Mouse (Mus musculus) intestine, embryonic 15.5 days (tissue): Measurements from ENCODE around the gene Snca. TPM values are rescaled to one million over a fixed set of nuclear protein-coding genes. Genes with fewer than 3 reads are reported as not detected.

Experiments used
- ATAC-seq: fragments of 200-750 bp; cut with Nextera tagmentation; 2 replicates; pipeline ENCODE4 v1.8.0; 2017; ENCODE audit warnings: moderate TSS enrichment, moderate library complexity
- H3K27ac ChIP-seq: fragments of 300-500 bp; sonication (generic); 2 replicates; pipeline ENCODE4 v1.5.1; 2015; ENCODE audit warnings: mild to moderate bottlenecking, inconsistent platforms
- H3K27me3 ChIP-seq: fragments of 300-500 bp; sonication (generic); replicated peaks from 2 replicates; pipeline ENCODE4 v1.6.1; 2015; ENCODE audit warnings: inconsistent platforms
- H3K36me3 ChIP-seq: fragments of 300-500 bp; sonication (generic); 2 replicates; pipeline ENCODE4 v1.6.1; 2015; ENCODE audit warnings: inconsistent platforms
- H3K4me1 ChIP-seq: fragments of 300-500 bp; sonication (generic); replicated peaks from 2 replicates; pipeline ENCODE4 v1.6.1; 2015; ENCODE audit warnings: inconsistent platforms
- H3K4me2 ChIP-seq: fragments of 300-500 bp; sonication (generic); replicated peaks from 2 replicates; pipeline ENCODE4 v1.6.1; 2015; ENCODE audit warnings: mild to moderate bottlenecking, inconsistent platforms
- H3K4me3 ChIP-seq: fragments of 300-500 bp; sonication (generic); replicated peaks from 2 replicates; pipeline ENCODE4 v1.5.1; 2015; ENCODE audit warnings: inconsistent platforms
- H3K9ac ChIP-seq: fragments of 300-500 bp; sonication (generic); 2 replicates; pipeline ENCODE4 v1.6.1; 2015; ENCODE audit warnings: inconsistent platforms
- H3K9me3 ChIP-seq: fragments of 300-500 bp; sonication (generic); 2 replicates; pipeline ENCODE4 v1.6.1; 2016; ENCODE audit warnings: inconsistent platforms
- WGBS: fragments of 180-500 bp; shearing (Covaris S2); methylation state at CpG from one replicate; pipeline ENCODE4 v1.1.7; 2015; 5-methylcytosine and 5-hydroxymethylcytosine counted together
- polyA plus RNA-seq: library from polyadenylated mRNA; unstranded; fragments of >200 nt; fragmentation: Nextera tagmentation; extraction: Ambion mirVana; gene quantifications from 2 replicates; pipeline ENCODE4 v1.2.1, GENCODE M21; 2015

Snca gene
- polyA plus RNA-seq = 31.7 and 33.5 TPM in 2 replicates

- no peak within 1 kb of the TSS for H3K27ac ChIP-seq
- H3K9ac ChIP-seq = peak within 1 kb of the TSS; percentile 21
- H3K9me3 ChIP-seq = no peaks in the 10 kb centered on the region
- H3K4me3 ChIP-seq = peak within 1 kb of the TSS; percentile 40
- H3K36me3 ChIP-seq = no peaks in the 10 kb centered on the region
- peaks cover 8% of the 10 kb centered on the region; the same call in 1 of the 2 replicates for H3K4me1 ChIP-seq
- WGBS = 2% methylated on average over 14 of the region's 14 CpGs
- peak within 1 kb of the TSS; percentile 92 for H3K4me2 ChIP-seq
- H3K27me3 ChIP-seq = no peaks in the 10 kb centered on the region
- ATAC-seq = no peak; the same call in 1 of the 2 replicates
These were observed at the start of gene Snca for GRCm38 (mm10) chr6:60829282-60829891. TSS of gene Snca (minus strand) at chr6:60829855.

- ATAC-seq = no peak
- no peaks in the 10 kb centered on the region for H3K27me3 ChIP-seq
- H3K4me1 ChIP-seq = no peaks in the 10 kb centered on the region
- H3K36me3 ChIP-seq = no peaks in the 10 kb centered on the region
- no peak overlapping the region for H3K4me3 ChIP-seq
- H3K9ac ChIP-seq = no peak overlapping the region
- no peak overlapping the region for H3K27ac ChIP-seq
- 83% methylated on average over 1 of the region's 1 CpGs for WGBS
- no peaks in the 10 kb centered on the region for H3K9me3 ChIP-seq
- H3K4me2 ChIP-seq = no peak overlapping the region
These were observed 40.5 kb upstream of the Snca start for GRCm38 (mm10) chr6:60870126-60870525.

DNA sequence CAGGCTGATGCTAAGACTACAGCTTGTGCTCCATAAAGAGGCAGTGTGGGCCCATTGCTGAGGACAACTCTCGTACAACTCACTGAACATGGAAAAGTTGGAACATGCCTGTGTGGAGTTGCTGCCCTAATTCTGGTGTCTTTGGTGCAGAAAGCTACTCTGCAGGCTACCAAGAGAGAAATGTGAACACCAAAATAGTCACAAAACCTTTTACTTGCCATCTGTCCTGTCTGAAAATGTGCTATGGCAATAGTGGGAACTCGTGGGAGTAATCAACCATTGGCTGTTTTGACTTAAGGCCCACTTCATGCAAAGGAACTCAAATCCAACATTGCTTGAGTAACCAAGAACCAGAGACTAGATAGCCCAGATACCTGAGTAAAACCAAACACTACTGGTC, 26.9 kb upstream of the Snca start:
- Histone ChIP-seq H3K9me3 (no peaks in the 10 kb centered on the region), H3K4me2 (no peak overlapping the region), H3K27me3 (no peaks in the 10 kb centered on the region), H3K4me3 (no peak overlapping the region), H3K4me1 (no peaks in the 10 kb centered on the region), H3K9ac (no peak overlapping the region), H3K36me3 (no peaks in the 10 kb centered on the region), H3K27ac (no peak overlapping the region)
- WGBS = 74% methylated on average over 2 of the region's 2 CpGs
- ATAC-seq = no peak

DNA sequence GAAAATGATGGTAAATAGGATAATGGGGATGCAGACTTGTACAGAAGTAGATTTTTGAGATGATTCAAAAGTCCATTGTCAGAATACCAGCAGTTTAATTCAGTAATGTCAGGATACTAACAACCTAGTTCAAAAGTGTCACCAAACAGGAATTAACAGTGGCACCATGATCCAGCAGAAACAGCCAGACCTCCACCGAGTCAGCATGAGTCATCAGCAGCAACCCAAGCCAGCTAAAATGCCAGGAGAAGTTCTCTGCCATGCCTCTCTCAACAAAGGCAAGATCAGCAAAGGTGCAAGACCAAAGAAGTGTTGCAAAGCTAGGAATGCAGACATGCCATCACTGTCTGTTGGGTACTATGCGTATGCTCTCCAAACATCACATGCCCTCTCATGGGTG, 22.0 kb upstream of the Snca start:
- Histone ChIP-seq H3K36me3 (no peaks in the 10 kb centered on the region), H3K9ac (no peak overlapping the region), H3K4me2 (no peak overlapping the region), H3K4me1 (no peaks in the 10 kb centered on the region), H3K4me3 (no peak overlapping the region), H3K27ac (no peak overlapping the region), H3K27me3 (no peaks in the 10 kb centered on the region), H3K9me3 (no peaks in the 10 kb centered on the region)
- no peak for ATAC-seq
- 84% methylated on average over 2 of the region's 2 CpGs for WGBS

GRCm38 (mm10) chr6:60828429-60829264, 1.0 kb downstream of the Snca start:
- under 1% methylated on average over 34 of the region's 35 CpGs for WGBS

DNA sequence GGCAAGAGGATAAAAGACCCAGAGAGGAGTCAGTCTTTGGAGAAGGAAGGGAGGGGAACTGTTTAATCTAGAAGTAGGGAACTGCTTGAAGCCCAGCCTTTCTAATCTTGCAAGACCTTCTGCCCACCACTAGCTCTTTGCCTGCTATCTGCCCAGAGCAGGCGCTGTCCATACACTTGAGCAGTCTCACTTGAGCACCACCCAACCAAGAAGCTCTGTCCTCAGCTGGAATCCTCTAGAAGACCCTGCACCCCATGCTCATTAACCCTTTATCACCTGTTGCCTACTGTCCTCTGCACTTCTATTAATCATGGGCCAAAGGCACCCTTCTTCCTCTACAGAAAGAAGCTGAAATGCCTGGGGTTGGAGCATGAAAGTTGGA, 1.6 kb downstream of the Snca start:
- no peaks in the 10 kb centered on the region for H3K27me3 ChIP-seq
- H3K9ac ChIP-seq = 0 out of 2 replicates have a peak overlapping the region, but pooled peaks have one; percentile 21
- 38% methylated on average over 1 of the region's 1 CpGs for WGBS
- H3K4me2 ChIP-seq = peak overlapping the region; percentile 92
- no peak overlapping the region for H3K27ac ChIP-seq
- H3K4me1 ChIP-seq = peaks cover 8% of the 10 kb centered on the region; the same call in 1 of the 2 replicates
- peak; percentile 71 for ATAC-seq
- peak overlapping the region; percentile 40 for H3K4me3 ChIP-seq
- H3K36me3 ChIP-seq = no peaks in the 10 kb centered on the region
- no peaks in the 10 kb centered on the region for H3K9me3 ChIP-seq

More at GRCm38 (mm10) chr6:60828429-60829264, 1.0 kb downstream of the Snca start:
- peak overlapping the region; percentile 21 for H3K9ac ChIP-seq
- H3K36me3 ChIP-seq = no peaks in the 10 kb centered on the region
- H3K4me3 ChIP-seq = peak overlapping the region; percentile 40
- no peaks in the 10 kb centered on the region for H3K9me3 ChIP-seq
- H3K27me3 ChIP-seq = no peaks in the 10 kb centered on the region
- peaks cover 8% of the 10 kb centered on the region; the same call in 1 of the 2 replicates for H3K4me1 ChIP-seq
- no peak overlapping the region for H3K27ac ChIP-seq
- peak; percentile 93 for ATAC-seq
- peak overlapping the region; percentile 92 for H3K4me2 ChIP-seq

GRCm38 (mm10) chr6:60827290-60827689, 2.4 kb downstream of the Snca start:
- ATAC-seq = no peak
- H3K27me3 ChIP-seq = no peaks in the 10 kb centered on the region
- H3K9ac ChIP-seq = no peak overlapping the region
- WGBS = 66% methylated on average over 1 of the region's 1 CpGs
- no peaks in the 10 kb centered on the region for H3K9me3 ChIP-seq
- H3K36me3 ChIP-seq = no peaks in the 10 kb centered on the region
- H3K4me1 ChIP-seq = peaks cover 8% of the 10 kb centered on the region; the same call in 1 of the 2 replicates
- no peak overlapping the region for H3K4me3 ChIP-seq
- H3K27ac ChIP-seq = no peak overlapping the region
- no peak overlapping the region for H3K4me2 ChIP-seq

GRCm38 (mm10) chr6:60819272-60819671, 10.4 kb downstream of the Snca start:
- Histone ChIP-seq H3K9me3 (no peaks in the 10 kb centered on the region), H3K4me1 (no peaks in the 10 kb centered on the region), H3K9ac (no peak overlapping the region), H3K4me3 (no peak overlapping the region), H3K36me3 (no peaks in the 10 kb centered on the region), H3K4me2 (no peak overlapping the region), H3K27me3 (no peaks in the 10 kb centered on the region), H3K27ac (no peak overlapping the region)
- no peak for ATAC-seq
- 94% methylated on average over 1 of the region's 1 CpGs for WGBS

GRCm38 (mm10) chr6:60813516-60813915, 16.1 kb downstream of the Snca start:
- Histone ChIP-seq H3K36me3 (no peaks in the 10 kb centered on the region), H3K27ac (no peak overlapping the region), H3K27me3 (no peaks in the 10 kb centered on the region), H3K4me2 (no peak overlapping the region), H3K9ac (no peak overlapping the region), H3K4me3 (no peak overlapping the region), H3K9me3 (no peaks in the 10 kb centered on the region), H3K4me1 (no peaks in the 10 kb centered on the region)
- no peak for ATAC-seq
- WGBS = 66% methylated on average over 3 of the region's 3 CpGs

GRCm38 (mm10) chr6:60798266-60798665, 31.4 kb downstream of the Snca start:
- Histone ChIP-seq H3K4me1 (no peaks in the 10 kb centered on the region), H3K9ac (no peak overlapping the region), H3K27me3 (no peaks in the 10 kb centered on the region), H3K4me3 (no peak overlapping the region), H3K36me3 (no peaks in the 10 kb centered on the region), H3K9me3 (no peaks in the 10 kb centered on the region), H3K27ac (no peak overlapping the region), H3K4me2 (no peak overlapping the region)
- 93% methylated on average over 1 of the region's 1 CpGs for WGBS
- no peak for ATAC-seq

- no peak overlapping the region for H3K4me2 ChIP-seq
- H3K9me3 ChIP-seq = no peaks in the 10 kb centered on the region
- no peak overlapping the region for H3K9ac ChIP-seq
- H3K36me3 ChIP-seq = no peaks in the 10 kb centered on the region
- H3K4me1 ChIP-seq = no peaks in the 10 kb centered on the region
- ATAC-seq = no peak
- H3K4me3 ChIP-seq = no peak overlapping the region
- WGBS = 75% methylated on average over 3 of the region's 3 CpGs
- H3K27ac ChIP-seq = no peak overlapping the region
- no peaks in the 10 kb centered on the region for H3K27me3 ChIP-seq
These were observed 35.8 kb downstream of the Snca start for GRCm38 (mm10) chr6:60793659-60794365.

- H3K9ac ChIP-seq = no peak overlapping the region
- no peak for ATAC-seq
- H3K4me3 ChIP-seq = no peak overlapping the region
- H3K4me2 ChIP-seq = no peak overlapping the region
- H3K9me3 ChIP-seq = no peaks in the 10 kb centered on the region
- H3K4me1 ChIP-seq = no peaks in the 10 kb centered on the region
- no peaks in the 10 kb centered on the region for H3K36me3 ChIP-seq
- WGBS = 89% methylated on average over 1 of the region's 1 CpGs
- H3K27ac ChIP-seq = no peak overlapping the region
- no peaks in the 10 kb centered on the region for H3K27me3 ChIP-seq
These were observed 42.7 kb downstream of the Snca start for GRCm38 (mm10) chr6:60786955-60787354.
